Mouse (Mus musculus) liver, embryonic 11.5 days (tissue): Measurements from ENCODE around the gene Lbx1. TPM values are rescaled to one million over a fixed set of nuclear protein-coding genes. Genes with fewer than 3 reads are reported as not detected.

Experiments used
- ATAC-seq: fragments of 200-750 bp; cut with Nextera tagmentation; replicated peaks from 2 replicates; pipeline ENCODE4 v1.8.0; 2017; ENCODE audit warnings: moderate number of reproducible peaks, mild to moderate bottlenecking, moderate TSS enrichment, moderate library complexity; ENCODE audit not compliant: low FRiP score
- DNase-seq: peaks from one replicate; pipeline ENCODE4 v3.0.0-alpha.2; 2017; ENCODE audit warnings: low spot score
- H3K27ac ChIP-seq: fragments of 300-500 bp; sonication (generic); 2 replicates; pipeline ENCODE4 v1.5.1; 2014; ENCODE audit warnings: mild to moderate bottlenecking, low read depth, low read length, control low read depth
- H3K27me3 ChIP-seq: fragments of 300-500 bp; sonication (generic); replicated peaks from 2 replicates; pipeline ENCODE4 v1.6.1; 2014; ENCODE audit warnings: low read length, mixed read lengths; ENCODE audit not compliant: control insufficient read depth, insufficient read depth
- H3K36me3 ChIP-seq: fragments of 300-500 bp; sonication (generic); 2 replicates; pipeline ENCODE4 v1.6.1; 2014; ENCODE audit warnings: mild to moderate bottlenecking, low read length, moderate library complexity, mixed read lengths; ENCODE audit not compliant: control insufficient read depth, insufficient read depth
- H3K4me1 ChIP-seq: fragments of 300-500 bp; sonication (generic); replicated peaks from 2 replicates; pipeline ENCODE4 v1.6.1; 2014; ENCODE audit warnings: low read length, mixed read lengths; ENCODE audit not compliant: control insufficient read depth, insufficient read depth
- H3K4me2 ChIP-seq: fragments of 300-500 bp; sonication (generic); 2 replicates; pipeline ENCODE4 v1.6.1; 2014; ENCODE audit warnings: mild to moderate bottlenecking, control low read depth, moderate library complexity
- H3K4me3 ChIP-seq: fragments of 300-500 bp; sonication (generic); 2 replicates; pipeline ENCODE4 v1.5.1; 2014; ENCODE audit warnings: low read depth, low read length, control low read depth
- H3K9ac ChIP-seq: fragments of 300-500 bp; sonication (generic); 2 replicates; pipeline ENCODE4 v1.6.1; 2014; ENCODE audit warnings: low read depth, low read length, control low read depth
- H3K9me3 ChIP-seq: fragments of 300-500 bp; sonication (generic); 2 replicates; pipeline ENCODE4 v1.6.1; 2016; ENCODE audit warnings: low read length, inconsistent platforms, mixed read lengths; ENCODE audit not compliant: control insufficient read depth
- WGBS: fragments of 180-500 bp; shearing (Covaris S2); extraction: QIAGEN DNeasy Blood & Tissue Kit; methylation state at CpG from one replicate; pipeline ENCODE4 v1.1.7; 2014; 5-methylcytosine and 5-hydroxymethylcytosine counted together
- polyA plus RNA-seq: library from polyadenylated mRNA; unstranded; fragments of >200 nt; fragmentation: Nextera tagmentation; extraction: Ambion mirVana; gene quantifications from 2 replicates; pipeline ENCODE4 v1.2.1, GENCODE M21; 2014

The Lbx1 gene
- polyA plus RNA-seq, 1 experiment from 2014 or later, result 0.58 TPM

GRCm38 (mm10) chr19:45194651-45195050 is 41.0 kb downstream of the Lbx1 start:
- H3K4me1 ChIP-seq, result no peaks in the 10 kb centered on the region
- H3K27ac ChIP-seq, result no peak overlapping the region
- H3K9me3 ChIP-seq, result peaks cover 8% of the 10 kb centered on the region; the same call in 1 of the 2 replicates
- H3K27me3 ChIP-seq, result no peaks in the 10 kb centered on the region
- no peak for DNase-seq
- no peak overlapping the region for H3K4me2 ChIP-seq
- H3K9ac ChIP-seq, result no peak overlapping the region
- no peaks in the 10 kb centered on the region for H3K36me3 ChIP-seq
- no peak overlapping the region for H3K4me3 ChIP-seq
- no peak for ATAC-seq
- WGBS, result 33% methylated on average over 4 of the region's 4 CpGs

Other genes with a start within 250 kb of the Lbx1 start
- 4.7 and 4.9 TPM in 2 replicates for gene Sema4g, start 246.7 kb downstream of the Lbx1 start, polyA plus RNA-seq
- 24.9 and 25.1 TPM in 2 replicates for gene Twnk, start 230.1 kb downstream of the Lbx1 start, polyA plus RNA-seq
- gene Mrpl43, start 229.4 kb downstream of the Lbx1 start, polyA plus RNA-seq, result 62.2 and 65.3 TPM in 2 replicates
- 28.6 and 31.4 TPM in 2 replicates for gene Lzts2, start 221.4 kb downstream of the Lbx1 start, polyA plus RNA-seq
- 0.09 TPM in 1 of 2 replicates, not detected in the other for gene Pdzd7, start 190.1 kb downstream of the Lbx1 start, polyA plus RNA-seq
- 6.3 and 6.8 TPM in 2 replicates for gene Sfxn3, start 188.3 kb downstream of the Lbx1 start, polyA plus RNA-seq
- 0.91 and 1.6 TPM in 2 replicates for gene Kazald1, start 160.6 kb downstream of the Lbx1 start, polyA plus RNA-seq
- gene Tlx1, start 85.1 kb downstream of the Lbx1 start, polyA plus RNA-seq, result 0.29 and 0.32 TPM in 2 replicates
- 49.0 and 55.4 TPM in 2 replicates for gene Btrc, start 127.9 kb upstream of the Lbx1 start, polyA plus RNA-seq